Mouse (Mus musculus): ENCODE results near the gene Nr2f6. TPM values are rescaled to one million over a fixed set of nuclear protein-coding genes. Genes with fewer than 3 reads are reported as not detected.
"Not testable (repeated sequence)": the region's sequence is repeated elsewhere in the genome, so short reads cannot be mapped to it uniquely, and the experiment has no call there.

Gene Nr2f6
- total RNA-seq, 2 experiments from 2014 or later, result 1.3 to 4.1 TPM

GRCm38 (mm10) chr8:71369040-71369718 lies 12.6 kb downstream of the Nr2f6 start:
- no peak for ATAC-seq (replicated peaks; ENCODE audit: poor library complexity, severe bottlenecking)

DNA sequence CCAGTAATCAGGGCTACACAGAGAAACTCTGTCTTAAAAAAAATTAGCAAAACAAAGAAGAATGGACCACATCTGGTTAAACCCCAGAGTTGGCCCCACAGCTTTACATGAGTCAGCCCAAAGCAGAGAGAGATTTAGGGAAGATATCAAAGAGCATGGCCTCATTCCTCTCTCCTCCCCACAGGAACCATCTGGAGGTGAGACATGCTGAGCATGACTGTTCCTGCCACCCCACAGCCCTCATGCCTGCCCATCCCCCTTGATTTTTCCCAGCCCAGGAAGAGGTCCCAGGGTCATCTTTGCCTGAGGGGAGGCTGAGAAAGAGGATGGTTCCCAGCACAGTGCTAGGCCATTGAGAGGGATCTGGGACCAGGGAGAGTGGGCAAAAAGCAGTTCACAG lies 13.4 kb downstream of the Nr2f6 start:
- no peak for ATAC-seq (replicated peaks; ENCODE audit: poor library complexity, severe bottlenecking)

- ATAC-seq (replicated peaks; ENCODE audit: poor library complexity, severe bottlenecking), result peak; percentile 68; the same call in 1 of the 2 replicates
Measured at GRCm38 (mm10) chr8:71367529-71368176, 14.1 kb downstream of the Nr2f6 start.

GRCm38 (mm10) chr8:71366771-71367528 lies 14.8 kb downstream of the Nr2f6 start, which contains the start of gene Use1:
TSS of gene Use1 (plus strand) at chr8:71366848.
- ATAC-seq (replicated peaks; ENCODE audit: poor library complexity, severe bottlenecking), result peak; percentile 55

DNA sequence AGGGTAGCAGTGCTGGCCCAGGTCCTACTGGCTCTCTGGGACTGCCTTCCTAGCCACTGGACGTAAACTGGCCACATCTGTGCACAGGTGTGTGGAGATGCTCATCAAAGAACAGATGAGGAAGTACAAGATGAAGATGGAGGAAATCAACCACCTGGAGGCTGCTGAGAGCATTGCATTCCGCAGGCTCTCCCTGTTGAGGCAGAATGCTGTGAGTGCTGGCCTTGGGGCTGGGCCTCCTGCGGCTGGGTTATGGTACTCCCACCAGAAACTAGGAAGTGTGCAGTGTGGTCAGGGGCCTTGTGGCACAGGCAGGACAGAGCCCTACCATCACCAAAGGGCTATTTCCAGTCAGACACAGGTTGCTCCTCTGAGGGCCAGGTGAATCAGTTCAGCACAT lies 23.7 kb downstream of the Nr2f6 start:
- ATAC-seq (replicated peaks; ENCODE audit: poor library complexity, severe bottlenecking), result 0 out of 2 replicates have a peak, but pooled peaks have one; percentile 15

DNA sequence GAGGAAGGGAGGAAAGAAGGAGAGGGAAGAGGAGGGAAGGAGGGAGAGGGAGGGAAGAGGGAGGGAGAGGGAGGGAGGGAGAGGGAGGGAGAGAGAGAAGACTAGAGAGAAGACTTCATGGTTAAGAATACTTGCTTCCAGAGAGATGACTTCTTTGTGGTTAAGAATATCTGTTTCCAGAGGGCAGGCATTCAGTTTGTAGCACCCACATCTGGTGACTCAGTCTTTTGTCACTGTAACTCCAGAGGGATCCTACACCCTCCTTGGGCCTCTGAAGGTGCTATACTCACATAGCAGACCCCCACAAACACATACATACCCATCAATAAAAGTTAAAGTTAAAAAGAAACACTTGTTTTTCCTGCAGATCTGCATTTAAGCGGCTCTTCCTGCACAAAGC lies 30.2 kb downstream of the Nr2f6 start:
- no peak for ATAC-seq (replicated peaks; ENCODE audit: poor library complexity, severe bottlenecking)

GRCm38 (mm10) chr8:71351117-71351516 lies 30.6 kb downstream of the Nr2f6 start:
- no peak for ATAC-seq (replicated peaks; ENCODE audit: poor library complexity, severe bottlenecking)

DNA sequence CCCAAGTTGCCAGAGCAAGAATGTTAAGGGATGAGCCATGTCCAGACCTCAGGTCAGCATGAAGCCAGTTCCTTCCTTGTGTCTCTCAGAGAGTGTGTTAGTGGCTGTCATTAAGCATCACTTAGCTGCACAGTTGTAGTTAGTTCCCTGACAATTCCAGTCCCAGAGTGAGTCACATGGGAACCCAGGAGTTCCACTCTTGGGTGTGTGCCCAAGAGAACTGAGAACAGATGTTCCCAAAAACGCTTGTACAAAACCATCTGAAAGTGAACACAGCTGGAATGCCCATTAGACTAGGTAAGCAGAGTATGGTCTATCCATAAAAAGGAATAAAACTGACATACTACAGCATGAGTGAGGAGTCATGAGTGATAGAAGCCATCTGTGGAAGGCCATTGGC lies 35.2 kb downstream of the Nr2f6 start:
- no peak for ATAC-seq (replicated peaks; ENCODE audit: poor library complexity, severe bottlenecking)

- no peak; the same call in 1 of the 2 replicates for ATAC-seq (replicated peaks; ENCODE audit: poor library complexity, severe bottlenecking)
Measured at GRCm38 (mm10) chr8:71340625-71341024, 41.1 kb downstream of the Nr2f6 start.

GRCm38 (mm10) chr8:71337834-71338233 lies 43.9 kb downstream of the Nr2f6 start:
- ATAC-seq (replicated peaks; ENCODE audit: poor library complexity, severe bottlenecking), result not testable (repeated sequence)

- ATAC-seq (replicated peaks; ENCODE audit: poor library complexity, severe bottlenecking), result peak; percentile 52; the same call in 1 of the 2 replicates
Measured at GRCm38 (mm10) chr8:71324848-71325247, 56.9 kb downstream of the Nr2f6 start.

Other genes starting within 250 kb of the Nr2f6 start
- 35.5 and 51.5 TPM in 2 replicates for gene Myo9b, start 109.2 kb downstream of the Nr2f6 start, total RNA-seq (2014; fragmentation: Nextera tagmentation)
- gene Myo9b, start 109.2 kb downstream of the Nr2f6 start, total RNA-seq (2017), result 34.8 and 38.6 TPM in 2 replicates
- 17.7 and 36.8 TPM in 2 replicates for gene Haus8, start 109.0 kb downstream of the Nr2f6 start, total RNA-seq (2014; fragmentation: Nextera tagmentation)
- 55.1 and 56.2 TPM in 2 replicates for gene Haus8, start 109.0 kb downstream of the Nr2f6 start, total RNA-seq (2017)
- gene Use1, start 15.1 kb downstream of the Nr2f6 start, total RNA-seq (2014; fragmentation: Nextera tagmentation), result 108 and 154 TPM in 2 replicates
- 140 and 156 TPM in 2 replicates for gene Use1, start 15.1 kb downstream of the Nr2f6 start, total RNA-seq (2017)
- gene Ocel1, start 10.7 kb downstream of the Nr2f6 start, total RNA-seq (2014; fragmentation: Nextera tagmentation), result 8.8 and 12.4 TPM in 2 replicates
- 8.9 TPM in 2 replicates for gene Ocel1, start 10.7 kb downstream of the Nr2f6 start, total RNA-seq (2017)
- gene Ushbp1, start 13.8 kb upstream of the Nr2f6 start, total RNA-seq (2014; fragmentation: Nextera tagmentation), result not detected in 2 replicates
- not detected in 2 replicates for gene Ushbp1, start 13.8 kb upstream of the Nr2f6 start, total RNA-seq (2017)
- 70.0 and 84.9 TPM in 2 replicates for gene Babam1, start 14.9 kb upstream of the Nr2f6 start, total RNA-seq (2014; fragmentation: Nextera tagmentation)
- gene Babam1, start 14.9 kb upstream of the Nr2f6 start, total RNA-seq (2017), result 98.5 and 101 TPM in 2 replicates
- gene Ankle1, start 24.1 kb upstream of the Nr2f6 start, total RNA-seq (2014; fragmentation: Nextera tagmentation), result 11.1 and 11.7 TPM in 2 replicates
- 11.3 and 12.4 TPM in 2 replicates for gene Ankle1, start 24.1 kb upstream of the Nr2f6 start, total RNA-seq (2017)
- gene Abhd8, start 81.7 kb upstream of the Nr2f6 start, total RNA-seq (2014; fragmentation: Nextera tagmentation), result 1.6 and 7.4 TPM in 2 replicates
- 4.7 and 5.4 TPM in 2 replicates for gene Abhd8, start 81.7 kb upstream of the Nr2f6 start, total RNA-seq (2017)
- gene Mrpl34, start 83.0 kb upstream of the Nr2f6 start, total RNA-seq (2014; fragmentation: Nextera tagmentation), result 56.5 and 77.6 TPM in 2 replicates
- 62.2 and 79.8 TPM in 2 replicates for gene Mrpl34, start 83.0 kb upstream of the Nr2f6 start, total RNA-seq (2017)
- 24.0 and 34.2 TPM in 2 replicates for gene Dda1, start 87.2 kb upstream of the Nr2f6 start, total RNA-seq (2014; fragmentation: Nextera tagmentation)
- gene Dda1, start 87.2 kb upstream of the Nr2f6 start, total RNA-seq (2017), result 16.9 and 20.3 TPM in 2 replicates
- 0.43 and 2.5 TPM in 2 replicates for gene Ano8, start 104.0 kb upstream of the Nr2f6 start, total RNA-seq (2014; fragmentation: Nextera tagmentation)
- gene Ano8, start 104.0 kb upstream of the Nr2f6 start, total RNA-seq (2017), result 1.9 and 4.5 TPM in 2 replicates
- 3.5 and 12.4 TPM in 2 replicates for gene Gtpbp3, start 106.1 kb upstream of the Nr2f6 start, total RNA-seq (2014; fragmentation: Nextera tagmentation)
- 13.5 and 21.5 TPM in 2 replicates for gene Gtpbp3, start 106.1 kb upstream of the Nr2f6 start, total RNA-seq (2017)
- gene Plvap, start 129.8 kb upstream of the Nr2f6 start, total RNA-seq (2014; fragmentation: Nextera tagmentation), result not detected in 2 replicates
- 0.10 and 0.43 TPM in 2 replicates for gene Plvap, start 129.8 kb upstream of the Nr2f6 start, total RNA-seq (2017)
- not detected in 2 replicates for gene Ccdc194, start 143.8 kb upstream of the Nr2f6 start, total RNA-seq (2014; fragmentation: Nextera tagmentation)
- gene Ccdc194, start 143.8 kb upstream of the Nr2f6 start, total RNA-seq (2017), result not detected in 2 replicates
- gene Bst2, start 155.5 kb upstream of the Nr2f6 start, total RNA-seq (2014; fragmentation: Nextera tagmentation), result 47.0 and 55.7 TPM in 2 replicates
- 49.1 and 58.3 TPM in 2 replicates for gene Bst2, start 155.5 kb upstream of the Nr2f6 start, total RNA-seq (2017)
- gene Mvb12a, start 161.0 kb upstream of the Nr2f6 start, total RNA-seq (2014; fragmentation: Nextera tagmentation), result 50.2 and 64.1 TPM in 2 replicates
- 55.0 and 56.6 TPM in 2 replicates for gene Mvb12a, start 161.0 kb upstream of the Nr2f6 start, total RNA-seq (2017)
- gene Tmem221, start 176.9 kb upstream of the Nr2f6 start, total RNA-seq (2014; fragmentation: Nextera tagmentation), result not detected in 2 replicates
- gene Tmem221, start 176.9 kb upstream of the Nr2f6 start, total RNA-seq (2017), result not detected in 2 replicates
- gene Nxnl1, start 184.6 kb upstream of the Nr2f6 start, total RNA-seq (2014; fragmentation: Nextera tagmentation), result not detected in 2 replicates
- 0.36 TPM in 1 of 2 replicates, not detected in the other for gene Nxnl1, start 184.6 kb upstream of the Nr2f6 start, total RNA-seq (2017)
- 7.8 and 10.2 TPM in 2 replicates for gene Slc27a1, start 186.9 kb upstream of the Nr2f6 start, total RNA-seq (2014; fragmentation: Nextera tagmentation)
- gene Slc27a1, start 186.9 kb upstream of the Nr2f6 start, total RNA-seq (2017), result 3.3 and 6.2 TPM in 2 replicates
- 143 and 180 TPM in 2 replicates for gene Pgls, start 210.2 kb upstream of the Nr2f6 start, total RNA-seq (2014; fragmentation: Nextera tagmentation)
- gene Pgls, start 210.2 kb upstream of the Nr2f6 start, total RNA-seq (2017), result 155 and 185 TPM in 2 replicates
- gene Fam129c, start 215.7 kb upstream of the Nr2f6 start, total RNA-seq (2014; fragmentation: Nextera tagmentation), result 11.6 and 11.7 TPM in 2 replicates
- gene Fam129c, start 215.7 kb upstream of the Nr2f6 start, total RNA-seq (2017), result 0.69 and 6.1 TPM in 2 replicates
- 93.8 and 107 TPM in 2 replicates for gene Colgalt1, start 229.0 kb upstream of the Nr2f6 start, total RNA-seq (2014; fragmentation: Nextera tagmentation)
- gene Colgalt1, start 229.0 kb upstream of the Nr2f6 start, total RNA-seq (2017), result 77.1 and 84.4 TPM in 2 replicates